Mouse (Mus musculus) gastrocnemius, adult 18-20 months (tissue): ENCODE measurements around the gene Cd2bp2. TPM values are rescaled to one million over a fixed set of nuclear protein-coding genes. Genes with fewer than 3 reads are reported as not detected.
A peak's percentile ranks its signal among the peaks of the same experiment; 100 is the strongest.

Experiments used
- DNase-seq: peaks from one replicate; pipeline ENCODE4 v3.0.0; 2021; ENCODE audit warnings: low spot score
- long read RNA-seq, 2 experiments: library from polyadenylated mRNA; stranded (forward); transcript quantifications; one replicate each; pipeline ENCODE4 v2.0.0; 2021
- total RNA-seq, 2 experiments: library from RNA; stranded (reverse); gene quantifications; 2 replicates each; pipeline ENCODE4 v1.2.3; 2021

The Cd2bp2 gene
- total RNA-seq: 10 to 100 TPM; 25.1 to 26.8 TPM
- long read RNA-seq, experiment 1, transcript Cd2bp2-202 (7 exons, 3,284 nt): major isoform, 27 of 55 reads
- long read RNA-seq, experiment 1, partial matches to known transcripts: 11 of 55 reads
- long read RNA-seq, experiment 1, other reads (novel, unspliced or antisense): 15 of 55 reads
- long read RNA-seq, experiment 2, transcript Cd2bp2-202 (7 exons, 3,284 nt): major isoform, 16 of 33 reads
- long read RNA-seq, experiment 2, partial matches to known transcripts: 3 of 33 reads
- long read RNA-seq, experiment 2, other reads (novel, unspliced or antisense): 14 of 33 reads

DNA sequence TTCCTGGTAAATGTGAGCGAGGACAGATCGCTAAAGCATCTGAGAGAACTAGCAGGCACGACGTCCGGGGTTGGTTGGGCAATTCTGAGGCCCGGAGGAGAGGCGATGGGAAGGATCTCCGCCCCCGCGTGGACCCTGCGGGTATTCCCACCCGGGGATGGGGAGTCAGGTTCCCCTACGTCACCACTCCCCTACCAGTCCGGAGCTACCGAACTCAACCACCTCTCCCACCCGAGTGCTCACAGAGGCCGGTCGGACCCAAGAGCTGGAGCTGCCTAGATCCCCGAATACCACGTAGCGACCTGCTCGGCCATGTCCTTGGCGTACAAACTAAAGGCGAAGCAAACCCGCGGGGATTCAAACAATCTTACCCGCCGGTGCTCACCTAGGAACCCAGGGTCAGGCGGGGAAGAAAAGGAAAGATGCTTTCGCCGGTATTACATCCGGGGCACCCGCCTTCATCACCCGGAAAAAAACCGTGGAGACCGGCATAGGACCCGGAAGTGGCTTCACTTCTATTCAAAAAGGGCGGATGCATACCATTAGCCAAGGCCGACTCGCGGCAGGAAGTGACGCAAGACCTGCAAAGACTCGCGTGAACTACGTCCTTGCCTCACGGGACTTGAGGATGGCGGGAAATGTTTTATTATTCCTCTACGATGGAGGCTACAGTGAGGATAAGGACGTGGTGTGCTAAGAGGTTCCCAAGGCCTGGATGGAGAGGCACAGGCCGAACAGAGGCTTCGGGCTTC, at the start of gene Cd2bp2:
Cd2bp2 (minus strand) TSS at position 507 of the 752 bp plus-strand sequence.
- peak; percentile 97 for DNase-seq

DNA sequence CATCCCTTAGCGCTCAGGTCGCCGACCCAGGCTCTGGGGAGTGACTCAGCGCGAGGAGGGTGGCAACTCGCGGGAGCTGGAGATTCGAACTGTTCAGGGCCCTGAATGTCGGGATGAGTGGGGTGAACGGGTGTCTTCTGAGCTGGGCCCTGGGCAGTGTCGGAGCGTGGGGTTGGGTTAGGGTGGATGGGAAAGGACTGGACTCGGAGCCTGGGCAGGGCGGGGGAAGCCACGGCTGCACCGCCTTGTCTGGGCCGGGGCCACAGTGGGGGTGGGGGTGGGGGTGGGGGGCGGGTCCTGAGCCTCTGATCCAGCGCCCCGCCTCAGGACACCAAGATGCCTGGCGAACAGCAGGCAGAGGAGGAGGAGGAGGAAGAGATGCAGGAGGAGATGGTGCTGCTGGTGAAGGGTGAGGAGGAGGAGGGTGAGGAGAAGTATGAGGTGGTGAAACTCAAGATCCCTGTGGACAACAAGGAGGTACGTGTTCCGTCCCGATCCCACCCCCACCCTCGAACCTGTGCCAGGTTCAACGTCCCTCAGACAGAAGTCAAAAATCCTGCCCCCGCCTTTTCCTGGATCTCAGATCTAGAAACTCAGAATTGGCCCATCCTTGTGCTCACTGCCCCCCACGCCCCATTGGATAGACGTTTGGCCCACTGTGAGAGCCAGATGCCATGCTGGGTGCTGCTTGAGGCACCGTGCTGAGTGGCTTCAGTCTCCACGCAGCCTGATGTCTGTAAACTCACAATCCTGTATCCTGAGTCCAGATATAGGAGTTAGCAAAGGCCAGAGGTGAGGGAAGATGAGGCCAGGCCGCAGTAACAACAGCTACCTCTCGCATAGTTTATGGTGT, 49.0 kb upstream of the Cd2bp2 start:
- no peak for DNase-seq

DNA sequence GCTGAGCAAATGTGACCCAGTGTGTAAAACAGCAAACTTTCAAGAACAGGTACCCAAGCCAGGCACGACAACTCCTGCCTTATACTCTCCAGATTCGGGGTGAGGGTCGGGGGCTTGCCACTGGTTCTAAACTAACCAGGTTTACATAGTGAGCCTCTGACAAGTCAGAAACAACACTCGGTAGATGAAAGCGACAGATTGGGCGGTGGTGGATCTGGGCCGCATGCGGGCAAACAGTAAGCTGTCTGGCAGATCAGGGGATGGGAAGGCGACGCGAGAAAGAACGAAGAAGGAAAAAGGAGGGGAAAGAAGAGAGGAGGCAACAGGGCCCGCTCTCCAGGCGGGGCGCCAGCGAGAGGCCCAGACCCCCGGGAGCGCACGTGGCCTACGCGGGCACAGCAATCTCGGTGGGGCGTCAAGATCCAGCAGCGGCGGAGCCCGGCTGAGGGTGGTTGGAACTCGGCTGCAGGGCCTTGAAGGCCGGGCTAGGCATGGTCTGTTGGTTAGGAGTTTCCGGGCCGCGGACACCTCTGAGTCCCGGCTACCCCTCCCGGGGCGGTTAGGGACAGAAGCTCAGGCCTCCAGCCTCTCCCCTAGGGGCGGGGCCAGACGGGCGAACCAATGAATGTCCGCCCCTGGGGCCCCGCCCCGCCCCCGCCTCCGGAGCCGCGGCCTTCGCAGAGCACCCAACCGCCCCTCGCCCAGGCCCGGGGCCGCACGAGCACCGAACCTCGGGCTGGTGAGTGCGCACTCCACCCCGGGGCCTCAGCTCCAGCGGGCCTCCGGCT, 48.2 kb upstream of the Cd2bp2 start, which contains the start of gene Zfp771:
Zfp771 (plus strand) TSS at position 405 of the 788 bp plus-strand sequence.
- peak; percentile 94 for DNase-seq

DNA sequence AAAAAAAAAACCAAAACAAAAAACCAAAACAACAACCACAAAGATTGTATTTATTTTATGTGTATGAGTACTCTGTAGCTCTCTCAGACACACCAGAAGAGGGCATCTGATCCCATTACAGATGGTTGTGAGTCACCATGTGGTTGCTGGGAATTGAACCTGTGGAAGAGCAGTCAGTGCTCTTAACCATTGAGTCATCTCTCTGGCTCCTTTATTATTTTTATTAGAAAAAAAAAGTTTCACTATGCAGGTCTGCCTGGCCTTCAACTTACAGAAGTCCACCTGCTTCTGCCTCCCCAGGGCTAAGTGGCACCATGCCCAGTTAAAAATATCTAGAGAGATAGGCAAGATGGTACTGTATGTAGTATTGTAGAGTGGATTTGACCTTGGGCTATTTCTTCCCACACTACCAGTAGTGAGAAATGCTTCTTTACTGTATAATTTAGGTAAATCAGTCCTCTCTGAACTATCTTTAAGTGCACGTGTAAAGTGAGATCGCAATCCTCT, 47.6 kb upstream of the Cd2bp2 start:
- DNase-seq: no peak

DNA sequence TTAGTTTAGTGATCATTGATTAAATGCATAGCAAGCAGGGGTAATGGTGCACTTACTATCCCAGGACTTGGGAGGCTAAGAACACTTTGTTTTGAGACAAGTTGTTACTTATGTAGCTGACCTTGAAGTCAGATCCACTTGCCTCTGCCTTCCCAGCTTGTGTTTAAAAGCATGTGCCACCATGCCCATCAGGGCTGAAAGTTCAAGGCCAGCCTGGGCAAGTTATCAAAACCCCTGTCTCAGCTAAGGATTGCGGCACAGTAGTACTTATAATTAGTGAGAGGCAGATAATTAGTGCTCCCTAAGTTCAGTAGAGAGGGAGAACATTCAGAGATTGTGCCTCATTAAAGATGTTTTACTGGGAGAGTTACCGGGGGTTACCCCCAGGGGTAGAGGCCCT, 38.9 kb upstream of the Cd2bp2 start:
- DNase-seq: no peak

DNA sequence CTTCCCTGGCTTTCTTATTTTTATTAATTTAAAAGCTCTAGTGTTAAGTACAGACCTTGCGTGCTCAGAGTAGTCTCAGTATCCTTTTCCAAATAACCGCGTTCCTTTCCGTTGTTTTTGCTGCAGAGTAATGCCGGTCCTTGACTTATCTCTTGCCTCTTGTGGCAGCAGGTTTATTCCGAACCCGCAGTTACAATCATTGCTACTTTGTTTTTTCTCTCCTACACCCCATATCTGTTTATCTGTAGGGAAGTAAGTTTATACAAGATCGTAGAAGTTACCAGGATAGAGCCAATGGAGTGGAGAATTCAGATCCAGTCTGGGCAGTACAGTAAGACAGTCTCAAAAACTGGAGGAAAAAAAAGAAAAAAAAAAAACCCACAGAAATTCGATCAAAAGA, 37.9 kb upstream of the Cd2bp2 start:
- DNase-seq: no peak

DNA sequence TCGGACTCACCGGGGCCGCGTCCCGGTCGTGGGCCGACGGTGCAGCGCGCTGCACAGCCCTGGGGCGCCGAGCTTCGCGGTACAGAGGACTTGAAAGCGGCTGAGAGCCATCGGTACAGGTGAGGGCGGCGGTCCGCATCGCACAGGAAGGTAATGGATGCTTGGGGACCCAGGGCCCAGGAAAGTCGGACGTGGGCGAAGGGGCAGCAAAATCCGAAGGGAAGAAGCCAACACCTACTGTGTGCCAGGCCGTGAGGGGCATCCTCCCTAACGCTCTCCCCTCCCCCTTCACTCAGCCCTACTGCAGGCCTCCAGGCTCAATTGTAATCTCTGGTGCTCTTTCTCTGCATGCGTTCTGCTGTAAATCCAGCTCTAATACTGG, 37.5 kb upstream of the Cd2bp2 start:
- DNase-seq: no peak

DNA sequence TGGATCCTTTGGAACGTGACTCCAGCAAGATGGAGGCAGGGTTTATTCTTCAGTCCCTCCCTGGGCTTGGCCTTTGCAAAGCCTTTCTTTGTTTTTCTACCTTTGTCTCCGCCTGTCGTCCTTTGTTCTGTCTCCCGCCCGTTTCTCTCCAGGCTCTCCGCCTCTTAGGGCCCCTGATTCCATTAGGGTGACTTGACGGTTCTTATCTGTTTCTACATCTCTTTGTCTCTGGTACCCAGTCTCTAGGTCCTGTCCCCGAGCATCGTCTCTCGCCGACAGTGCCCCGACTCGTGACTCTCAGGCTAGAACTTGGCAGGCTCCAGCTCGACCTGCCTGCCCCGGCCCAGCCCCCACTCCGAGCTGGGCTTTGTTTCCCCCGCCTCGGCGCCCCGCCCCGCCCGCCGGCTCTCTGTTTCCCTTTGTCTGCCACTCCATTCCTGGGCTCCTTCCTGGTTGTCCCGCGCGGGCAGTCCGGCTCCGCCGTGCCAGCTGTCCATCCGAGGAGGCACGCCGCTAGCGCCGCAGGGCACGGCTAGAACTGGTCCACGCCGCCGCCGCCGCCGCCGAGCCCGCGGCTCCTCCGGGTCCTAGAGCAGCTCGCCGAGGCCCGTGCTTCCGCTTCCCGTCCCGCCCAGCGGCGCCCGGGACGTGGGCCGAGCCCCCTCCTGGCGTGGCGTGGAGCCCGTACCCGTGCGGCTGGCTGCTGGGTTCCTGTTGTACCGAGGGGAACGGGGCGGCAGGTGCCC, 36.9 kb upstream of the Cd2bp2 start, which contains the start of the genes Zfp553 and Sept1:
Zfp553 (plus strand) TSS at position 440 of the 746 bp plus-strand sequence.
Sept1 (minus strand) TSS at position 509 of the 746 bp plus-strand sequence.
- peak; percentile 71 for DNase-seq

DNA sequence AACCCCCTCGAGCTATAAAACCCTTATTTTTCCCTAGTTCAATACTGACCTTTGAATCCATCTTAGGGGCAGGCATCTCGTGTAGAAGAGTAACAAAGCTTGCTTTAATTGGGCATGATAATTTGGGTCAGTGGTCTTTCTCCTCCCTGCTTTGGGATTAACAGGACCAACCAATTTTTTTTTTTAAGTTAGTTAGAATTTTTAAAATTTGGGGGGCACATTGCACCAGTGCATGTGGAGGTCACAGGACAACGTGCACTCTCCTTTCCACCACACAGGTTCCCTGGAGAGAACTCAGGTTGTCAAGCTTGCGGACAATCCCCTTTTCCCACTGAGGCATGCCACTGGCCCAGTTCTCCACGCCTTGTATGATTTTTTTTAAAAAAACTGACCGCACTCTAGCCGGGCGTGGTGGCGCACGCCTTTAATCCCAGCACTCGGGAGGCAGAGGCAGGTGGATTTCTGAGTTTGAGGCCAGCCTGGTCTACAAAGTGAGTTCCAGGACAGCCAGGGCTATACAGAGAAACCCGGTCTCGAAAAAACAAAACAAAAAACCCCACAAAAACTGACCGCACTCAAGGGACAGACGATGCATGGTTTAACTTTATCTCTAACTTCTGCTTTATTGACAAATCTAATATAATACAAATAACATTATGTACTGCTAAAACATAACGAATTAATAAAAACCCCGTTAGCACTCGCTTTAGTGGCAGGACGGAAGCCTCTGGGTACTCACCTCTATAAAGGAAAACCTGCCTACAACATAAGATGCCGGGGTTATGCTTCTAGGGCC, 36.2 kb upstream of the Cd2bp2 start:
- DNase-seq: no peak

DNA sequence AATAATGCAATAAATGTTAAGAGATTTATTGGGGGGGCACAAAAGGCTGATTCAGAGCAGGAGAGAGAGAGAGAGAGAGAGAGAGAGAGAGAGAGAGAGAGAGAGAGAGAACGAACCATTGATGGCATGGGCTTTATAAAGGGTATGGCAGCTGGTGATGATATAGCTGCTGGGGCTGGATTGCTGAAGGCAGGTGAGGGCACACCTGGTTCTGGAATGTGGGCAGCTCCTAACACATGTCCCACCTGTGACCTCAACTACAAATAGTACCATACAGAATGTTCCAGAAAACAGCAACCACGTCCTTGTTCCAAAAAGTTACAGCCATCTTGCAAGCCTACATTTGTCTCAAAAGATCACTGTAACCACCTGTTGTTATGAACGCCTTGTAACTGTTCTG, 35.5 kb upstream of the Cd2bp2 start:
- DNase-seq: no peak

DNA sequence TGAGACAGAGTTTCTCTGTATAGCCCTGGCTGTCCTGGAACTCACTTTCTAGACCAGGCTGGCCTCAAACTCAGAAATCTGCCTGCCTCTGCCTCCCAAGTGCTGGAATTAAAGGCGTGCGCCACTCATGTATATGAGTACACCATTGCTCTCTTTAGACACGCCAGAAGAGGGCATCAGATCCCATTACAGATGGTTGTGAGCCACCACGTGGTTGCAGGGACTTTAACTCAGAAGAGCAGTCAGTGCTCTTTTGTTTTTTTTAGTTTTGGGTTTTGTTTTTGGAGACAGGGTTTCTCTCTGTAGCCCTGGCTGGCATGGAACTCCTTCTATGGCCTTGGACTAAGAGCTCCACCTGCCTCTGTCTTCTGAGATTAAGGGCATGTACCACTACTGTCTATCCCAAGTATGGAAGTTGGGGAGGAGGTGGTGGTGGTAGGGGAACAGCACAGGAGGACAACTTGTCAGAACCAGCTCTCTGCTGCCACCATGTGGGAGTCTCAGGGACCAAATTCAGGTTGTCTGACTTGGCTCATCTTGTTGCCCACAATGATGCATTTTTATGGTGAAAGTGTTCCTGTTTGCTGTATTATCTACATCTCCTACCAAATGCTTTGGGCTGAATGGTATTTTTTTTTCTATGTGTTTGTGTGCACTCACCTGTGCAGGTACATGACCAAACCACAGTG, 32.9 kb upstream of the Cd2bp2 start:
- DNase-seq: peak; percentile 81

DNA sequence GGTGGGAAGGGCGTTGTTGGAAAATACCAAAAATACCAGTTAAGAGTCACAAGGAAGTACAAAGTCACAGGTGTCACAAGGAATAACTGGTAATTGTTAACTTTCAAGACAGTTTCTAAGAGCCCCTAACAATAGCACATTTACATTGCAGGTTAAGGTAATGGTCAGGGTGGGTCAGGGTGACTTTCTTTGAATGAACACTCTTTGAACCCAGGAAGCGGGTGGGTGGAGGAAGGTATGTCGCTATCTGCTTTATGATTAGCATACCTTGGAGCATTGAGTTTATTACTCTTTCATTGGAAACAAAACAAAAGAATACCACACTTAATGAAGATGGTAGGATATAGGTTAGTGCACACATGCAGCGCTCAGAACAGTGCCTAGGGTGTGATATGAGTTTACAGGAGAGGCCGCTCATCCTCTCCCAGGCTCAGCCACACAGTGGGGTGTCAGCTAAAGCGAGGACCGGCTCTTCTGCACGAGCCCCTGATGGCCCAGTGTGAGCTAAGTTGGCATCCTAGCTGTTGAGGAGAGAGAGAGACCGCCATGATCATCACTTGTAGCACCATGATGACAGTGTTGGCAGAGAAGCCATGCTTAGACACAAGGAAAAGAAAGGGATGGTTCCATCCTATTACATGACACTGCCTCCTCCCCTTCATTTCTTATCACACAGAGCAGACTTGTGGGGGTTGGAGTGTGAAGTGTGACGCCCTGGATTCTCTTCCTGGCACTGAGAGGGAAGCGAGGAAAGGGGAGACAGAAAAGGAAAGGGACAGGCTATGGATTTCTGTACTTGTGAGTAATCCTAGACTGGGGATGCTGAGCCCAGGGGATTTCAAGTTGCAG, 29.5 kb upstream of the Cd2bp2 start:
- no peak for DNase-seq

DNA sequence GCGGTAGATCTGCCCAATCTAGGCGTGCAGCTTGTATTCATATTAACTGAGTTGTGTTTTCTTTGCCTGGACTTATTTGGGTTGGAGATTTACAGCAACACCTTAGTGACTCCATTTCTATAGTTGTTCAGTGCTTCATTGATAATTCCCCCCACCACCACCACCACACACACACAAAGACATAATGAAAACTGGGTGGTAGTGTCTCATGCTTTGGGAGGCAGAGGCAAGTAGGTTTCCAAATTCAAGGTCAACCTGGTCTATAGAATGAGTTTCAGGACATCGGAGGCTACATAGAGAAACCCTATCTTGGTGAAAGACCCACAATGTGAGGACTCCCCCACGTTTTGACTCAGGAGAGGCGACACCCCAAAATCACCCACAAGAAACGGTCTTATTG, 28.8 kb upstream of the Cd2bp2 start:
- no peak for DNase-seq

DNA sequence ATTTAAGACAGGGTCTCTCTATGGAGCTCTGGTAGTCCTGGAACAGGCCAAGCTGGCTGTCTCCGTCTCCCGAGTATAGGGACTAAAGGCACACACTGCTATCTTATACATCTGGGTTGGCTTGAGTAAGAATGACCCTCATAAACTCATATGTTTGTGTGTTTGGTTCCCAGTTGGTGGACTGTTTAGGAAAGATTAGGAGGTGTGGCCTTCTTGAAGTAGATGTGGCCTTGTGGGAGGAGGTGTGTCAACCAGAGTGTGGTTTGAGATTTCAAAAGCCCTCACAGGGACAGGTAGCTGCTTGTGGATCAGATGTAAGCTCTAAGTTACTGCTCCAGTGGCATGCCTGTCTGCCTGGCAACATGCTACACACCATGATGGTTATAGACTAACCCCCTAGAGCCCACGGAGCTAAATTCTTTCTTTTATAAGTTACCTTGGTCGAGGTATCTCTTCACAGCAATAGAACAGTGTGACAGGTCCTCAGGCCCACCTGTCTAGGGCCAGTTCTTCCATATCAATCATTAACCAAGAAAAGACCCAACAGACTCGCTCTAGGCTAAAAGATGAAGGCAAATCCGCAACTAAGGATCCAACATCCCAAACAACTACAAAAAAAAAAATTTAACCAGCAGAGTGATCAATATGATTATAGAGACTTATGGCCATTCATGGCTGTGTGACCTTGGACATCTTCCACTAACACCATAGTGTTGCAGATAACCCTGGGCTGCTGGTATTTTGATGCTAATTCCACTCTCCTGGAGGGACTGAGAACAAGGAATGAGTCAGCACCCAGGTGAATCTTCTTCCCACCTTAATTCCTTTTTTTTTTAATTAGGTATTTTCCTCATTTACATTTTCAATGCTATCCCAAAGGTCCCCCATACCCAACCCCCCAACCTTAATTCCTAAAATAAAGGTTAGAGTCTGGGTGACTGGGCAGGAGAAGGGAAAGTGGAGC, 27.9 kb upstream of the Cd2bp2 start:
- DNase-seq: no peak

DNA sequence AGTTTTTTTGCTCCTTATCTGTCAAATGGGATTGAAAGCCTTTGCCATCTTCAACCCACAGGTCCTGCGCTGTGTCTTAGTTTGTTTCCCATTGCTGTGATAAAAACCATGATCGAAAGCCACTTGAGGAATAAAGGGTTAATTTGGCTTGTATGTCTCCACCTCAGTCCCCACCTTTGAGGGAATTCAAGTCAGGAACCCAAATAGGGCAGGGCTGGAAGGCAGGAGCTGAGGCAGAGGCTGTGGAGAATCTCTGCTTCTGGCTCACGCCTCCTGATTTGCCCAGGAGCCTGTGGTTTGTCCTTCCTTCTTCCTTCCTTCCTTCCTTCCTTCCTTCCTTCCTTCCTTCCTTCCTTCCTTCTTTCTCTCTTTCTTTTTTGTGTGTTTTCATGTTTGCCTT, 27.3 kb upstream of the Cd2bp2 start:
- no peak for DNase-seq

DNA sequence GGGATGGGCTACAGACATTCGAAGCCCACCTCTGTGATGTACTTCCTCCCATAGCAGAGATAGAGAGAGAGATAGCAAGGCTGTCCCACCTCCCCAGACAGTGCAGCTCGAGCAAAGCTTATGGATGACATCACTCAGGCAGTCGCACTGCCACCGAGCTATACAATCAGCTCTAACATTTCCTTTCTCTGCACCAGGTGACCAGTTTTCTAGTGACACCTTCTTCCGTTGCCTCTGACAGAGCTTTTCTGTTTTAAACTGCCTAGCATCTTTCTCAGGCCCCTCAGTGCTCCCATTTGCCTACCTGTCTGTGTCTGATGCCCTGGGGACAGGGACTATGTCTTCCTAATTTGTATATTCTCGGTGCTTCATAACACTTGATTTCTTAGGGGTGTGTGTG, 24.6 kb upstream of the Cd2bp2 start:
- no peak for DNase-seq

DNA sequence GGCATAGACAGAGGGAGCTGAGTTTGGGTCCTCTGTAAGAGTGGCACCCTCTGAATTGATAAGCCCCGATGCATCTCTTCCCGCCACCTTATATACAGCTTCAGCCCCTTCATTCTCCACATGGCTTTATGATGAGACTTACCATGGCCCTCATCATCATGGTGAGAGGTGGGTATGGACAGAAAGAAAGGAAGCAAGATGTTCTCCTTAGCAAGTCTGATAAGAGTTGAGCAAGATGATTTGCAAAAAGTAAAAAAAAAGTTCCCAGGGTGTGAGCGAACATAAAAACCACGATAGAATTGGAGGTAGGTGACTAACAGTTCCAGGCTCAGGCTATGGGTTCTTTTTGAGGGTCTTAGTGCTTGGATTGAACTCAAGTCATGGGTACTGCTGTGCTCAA, 22.8 kb upstream of the Cd2bp2 start:
- DNase-seq: no peak
